Mouse (Mus musculus) cerebellum, postnatal 4 days (tissue): Measurements from ENCODE around the gene Ankrd9.

Experiments used
- DNase-seq, 2 experiments: peaks; one replicate each; pipeline ENCODE4 v3.0.0; 2022; ENCODE audit warnings: low spot score in 2 of 2, mixed read lengths in 1 of 2

Gene Ankrd9

DNA sequence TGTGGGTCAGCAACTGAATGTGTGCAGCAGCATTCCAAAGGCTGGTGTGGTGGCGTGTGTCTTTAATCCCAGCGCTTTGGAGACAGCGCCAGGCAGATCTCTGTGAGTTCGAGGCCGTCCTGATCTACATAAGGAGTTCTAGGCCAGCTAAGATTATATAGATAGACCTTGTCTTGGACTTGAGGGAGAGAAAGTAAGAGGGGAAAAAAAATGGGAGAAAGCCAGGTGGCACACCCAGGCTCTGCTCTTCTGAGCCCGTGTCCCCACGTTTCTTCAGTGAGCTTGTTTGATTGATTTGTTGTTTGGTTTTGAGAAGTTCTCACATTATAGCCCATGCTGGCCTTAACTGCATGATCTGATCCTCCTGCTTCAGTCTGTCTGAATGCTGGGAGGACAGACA is 11.7 kb upstream of the Ankrd9 start:
- DNase-seq: no peak

- DNase-seq: no peak
These were observed 10.6 kb upstream of the Ankrd9 start for GRCm38 (mm10) chr12:110989409-110989808.

- DNase-seq: no peak
These were observed 7.9 kb upstream of the Ankrd9 start for GRCm38 (mm10) chr12:110986536-110987425.

GRCm38 (mm10) chr12:110985141-110985540 is 6.3 kb upstream of the Ankrd9 start:
- DNase-seq: no peak

DNA sequence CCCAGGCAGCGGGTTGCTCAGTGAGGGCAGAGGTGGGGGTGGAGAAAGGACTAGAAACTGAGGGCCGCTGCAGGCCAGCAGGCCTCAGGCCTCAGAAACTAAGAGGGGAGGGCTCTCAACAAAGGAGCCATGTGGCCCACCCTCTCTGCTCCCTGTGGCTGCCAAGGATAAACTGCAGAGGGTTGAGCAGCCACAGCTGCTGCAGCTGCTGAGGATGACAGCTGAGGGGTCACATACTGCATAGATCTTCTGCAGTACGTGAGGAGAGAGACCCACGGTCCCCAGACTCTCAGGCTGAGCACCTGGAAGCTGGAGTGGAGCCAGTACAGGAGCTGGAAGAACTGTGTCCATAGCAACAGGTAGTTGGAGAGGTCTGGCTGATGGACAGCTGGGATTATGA is 5.8 kb upstream of the Ankrd9 start:
- DNase-seq: no peak

DNA sequence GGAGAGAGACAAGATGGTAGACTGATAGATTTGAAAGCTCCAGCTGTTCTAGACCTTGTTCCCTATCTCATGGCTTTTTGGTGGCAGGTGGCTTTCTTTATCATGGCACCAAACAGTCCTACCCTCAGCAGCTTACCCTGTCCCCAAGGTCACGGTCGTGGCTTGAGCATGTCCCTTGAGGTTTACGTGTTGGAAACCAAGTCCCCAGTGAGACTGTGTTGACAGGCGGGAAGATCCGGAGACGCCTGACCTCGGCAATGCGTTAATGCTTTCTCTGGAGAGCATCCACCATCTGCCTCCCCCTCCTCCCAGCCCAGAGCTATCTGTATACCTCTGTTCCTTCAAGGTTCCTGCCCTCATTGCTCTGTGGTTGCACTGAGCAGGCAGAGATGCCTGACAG is 4.9 kb upstream of the Ankrd9 start:
- no peak for DNase-seq

DNA sequence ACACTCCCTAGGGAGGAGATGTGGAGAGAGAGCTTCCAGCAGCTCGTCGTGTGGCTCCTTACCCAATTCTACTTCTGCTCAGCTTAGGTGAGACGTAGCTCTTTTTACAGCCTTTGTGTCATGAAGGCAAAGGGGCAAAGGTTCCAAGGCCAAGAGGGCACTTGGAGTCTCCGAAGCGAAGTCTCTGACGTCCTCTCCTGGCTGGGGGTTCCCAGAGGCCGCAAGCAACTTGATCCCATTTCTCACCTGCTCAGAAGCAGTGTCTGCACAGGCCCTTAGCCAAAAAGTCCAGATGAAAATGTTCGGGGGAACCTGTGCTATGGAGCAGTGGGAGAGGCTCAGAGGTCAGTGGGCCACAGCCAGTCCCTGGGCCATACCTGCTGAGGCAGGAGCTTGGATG is 4.2 kb upstream of the Ankrd9 start:
- DNase-seq: no peak

GRCm38 (mm10) chr12:110981736-110982135 is 2.9 kb upstream of the Ankrd9 start:
- no peak for DNase-seq

GRCm38 (mm10) chr12:110979808-110980207 is 968 bp upstream of the Ankrd9 start:
- DNase-seq: no peak

DNA sequence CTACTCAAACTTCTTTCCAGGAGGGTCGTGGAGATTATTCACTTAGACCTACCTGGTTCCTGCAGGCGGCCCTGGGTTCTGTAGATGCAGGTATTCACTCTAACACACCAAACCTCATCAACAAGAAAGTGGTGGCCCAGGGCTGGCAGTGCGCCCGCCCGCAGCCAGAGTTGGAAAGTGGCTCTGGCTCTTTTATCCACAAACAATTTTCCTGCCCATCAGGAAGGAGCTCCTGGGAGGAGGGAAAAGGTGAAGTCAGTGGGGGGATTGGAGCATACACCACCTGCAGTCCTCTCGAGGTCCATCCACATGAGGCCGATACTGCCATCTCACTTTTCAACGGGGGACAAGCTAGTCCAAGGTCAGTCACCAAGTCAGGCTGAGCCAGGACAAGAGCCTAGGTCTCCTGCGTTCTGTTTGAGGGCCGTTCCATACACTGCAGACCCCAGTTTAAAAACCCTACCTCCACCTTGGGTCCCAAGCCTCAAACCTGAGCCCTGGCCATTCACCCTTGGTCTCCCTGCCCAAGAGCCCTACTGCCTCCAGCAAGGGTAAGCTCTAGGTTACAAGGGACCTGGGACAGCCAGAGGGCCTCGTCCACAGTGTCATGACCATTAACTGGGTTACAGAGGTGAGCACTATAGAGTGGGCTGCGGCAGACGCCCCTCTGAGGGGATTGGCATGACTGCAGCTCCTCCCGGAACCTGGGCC is 789 bp downstream of the Ankrd9 start:
- no peak for DNase-seq

GRCm38 (mm10) chr12:110977345-110977733 is 1.5 kb downstream of the Ankrd9 start:
- DNase-seq: no peak

DNA sequence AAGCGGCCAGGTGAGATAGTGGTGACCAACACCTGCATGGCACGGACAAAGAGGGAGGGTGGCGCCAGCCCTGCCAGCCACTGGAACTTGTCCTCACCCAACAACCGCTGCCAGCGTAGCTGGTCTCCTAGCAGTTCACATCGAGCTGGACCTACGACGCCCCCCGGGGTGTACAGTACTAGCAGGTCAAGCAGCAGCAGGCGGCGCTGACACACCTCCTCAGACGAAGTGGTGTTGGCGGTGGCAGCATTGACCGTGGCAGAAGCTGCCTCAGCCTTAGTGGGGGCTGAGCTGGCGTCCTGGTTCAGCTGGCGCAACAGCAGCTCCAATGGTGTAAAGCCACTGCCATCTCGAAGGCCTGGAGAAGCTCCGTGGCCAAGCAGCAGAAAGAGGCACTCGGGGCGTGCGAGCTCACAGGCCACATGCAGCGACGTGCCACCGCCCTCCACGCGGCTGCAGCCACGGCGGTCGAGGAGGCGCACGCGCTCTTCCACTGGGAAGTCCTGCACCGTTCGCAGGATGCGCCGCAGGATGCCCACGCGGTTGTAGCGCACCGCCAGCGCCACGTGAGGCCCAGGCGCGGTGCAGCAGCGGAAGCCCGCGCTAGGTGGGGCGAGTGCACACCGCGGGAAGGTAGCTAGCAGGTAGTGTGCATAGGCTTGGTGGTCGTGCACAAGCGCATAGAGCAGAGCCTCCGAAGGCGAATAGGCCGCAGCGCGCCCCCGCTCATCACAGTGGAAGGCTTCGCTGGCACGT is 2.1 kb downstream of the Ankrd9 start:
- DNase-seq: no peak

GRCm38 (mm10) chr12:110975838-110976468 is 2.9 kb downstream of the Ankrd9 start:
- DNase-seq: no peak

GRCm38 (mm10) chr12:110975385-110975784 is 3.5 kb downstream of the Ankrd9 start:
- no peak for DNase-seq

GRCm38 (mm10) chr12:110974726-110975125 is 4.1 kb downstream of the Ankrd9 start:
- no peak for DNase-seq

DNA sequence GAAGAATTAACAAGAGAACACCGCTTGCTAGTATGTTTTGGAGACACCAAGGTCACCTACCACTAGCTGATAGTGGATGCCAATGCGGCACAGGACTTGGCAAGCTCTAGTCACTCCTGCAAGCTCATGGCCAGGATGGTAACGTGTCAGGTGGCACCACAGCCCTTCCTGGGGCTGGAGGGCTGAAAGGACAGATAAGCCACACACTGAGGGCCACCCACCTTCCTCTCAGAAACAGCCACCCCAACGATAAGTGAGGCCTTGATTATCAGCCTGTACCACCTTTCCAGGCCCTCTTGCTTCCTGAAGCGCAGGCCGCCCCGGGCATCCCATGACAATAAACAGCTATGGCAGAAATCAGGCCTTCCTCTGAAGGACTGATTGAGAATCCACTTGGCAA is 4.5 kb downstream of the Ankrd9 start:
- no peak for DNase-seq

GRCm38 (mm10) chr12:110973829-110974228 is 5.0 kb downstream of the Ankrd9 start:
- DNase-seq: no peak

GRCm38 (mm10) chr12:110971972-110972371 is 6.9 kb downstream of the Ankrd9 start:
- DNase-seq: no peak

DNA sequence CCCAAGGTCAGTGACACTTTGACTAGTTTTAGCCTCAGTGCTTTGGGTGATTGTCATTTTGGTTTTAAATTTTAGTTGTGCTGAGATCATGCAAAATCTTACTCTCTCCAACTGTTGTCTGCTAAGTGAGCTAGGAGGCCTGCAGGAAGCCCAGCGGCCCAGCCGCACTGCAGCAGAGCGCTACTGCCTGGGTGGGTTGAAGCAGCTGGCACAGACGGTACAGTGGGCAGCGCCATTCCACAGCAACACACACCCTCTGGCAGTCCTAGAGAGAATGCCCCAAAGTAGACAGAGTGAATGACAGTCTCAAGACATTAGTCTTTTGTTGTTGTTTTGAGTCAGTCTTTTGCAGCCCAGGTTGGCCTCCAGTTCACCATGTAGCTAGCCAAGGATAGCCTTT is 8.4 kb downstream of the Ankrd9 start:
- no peak for DNase-seq

GRCm38 (mm10) chr12:110967146-110967545 is 11.7 kb downstream of the Ankrd9 start:
- no peak for DNase-seq

- DNase-seq: no peak
These were observed 12.8 kb downstream of the Ankrd9 start for GRCm38 (mm10) chr12:110966079-110966478.

DNA sequence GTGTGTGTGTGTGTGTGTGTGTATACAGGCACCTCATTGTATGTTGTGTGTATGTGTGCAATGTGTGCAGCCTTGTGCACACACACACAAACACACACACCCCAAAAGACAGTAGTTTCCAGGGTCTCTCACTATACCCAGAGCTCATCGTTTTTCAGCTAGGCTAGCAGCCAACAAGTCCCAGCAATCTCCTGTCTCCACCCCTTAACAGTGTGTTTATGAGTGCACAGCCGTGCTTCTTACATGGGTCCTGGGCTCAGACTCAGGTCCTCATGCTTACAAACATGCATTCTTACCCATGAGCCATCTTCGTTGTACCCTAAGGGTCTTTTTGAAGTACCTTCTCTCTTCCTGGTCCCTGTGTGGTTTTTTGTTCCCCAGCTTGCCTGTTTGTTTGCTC is 13.3 kb downstream of the Ankrd9 start:
- no peak for DNase-seq
